Mouse (Mus musculus) hindbrain, embryonic 10.5 days (tissue): ENCODE measurements around the gene Adgrv1. TPM values are rescaled to one million over a fixed set of nuclear protein-coding genes. Genes with fewer than 3 reads are reported as not detected.
A peak's percentile ranks its signal among the peaks of the same experiment; 100 is the strongest.

Experiments
- DNase-seq: peaks from one replicate; pipeline ENCODE4 v3.0.0-alpha.2; 2017; ENCODE audit warnings: low spot score
- H3K27ac ChIP-seq: fragments of 300-500 bp; sonication (generic); 2 replicates; pipeline ENCODE4 v1.5.1; 2016; ENCODE audit warnings: mild to moderate bottlenecking, moderate library complexity
- H3K27me3 ChIP-seq: fragments of 300-500 bp; sonication (generic); 2 replicates; pipeline ENCODE4 v1.6.1; 2016; ENCODE audit warnings: mild to moderate bottlenecking; ENCODE audit not compliant: poor library complexity, insufficient read depth, severe bottlenecking
- H3K36me3 ChIP-seq: fragments of 300-500 bp; sonication (generic); 2 replicates; pipeline ENCODE4 v1.6.1; 2016; ENCODE audit warnings: mild to moderate bottlenecking, moderate library complexity
- H3K4me1 ChIP-seq: fragments of 300-500 bp; sonication (generic); replicated peaks from 2 replicates; pipeline ENCODE4 v1.6.1; 2016; ENCODE audit warnings: mild to moderate bottlenecking
- H3K4me3 ChIP-seq: fragments of 300-500 bp; sonication (generic); 2 replicates; pipeline ENCODE4 v1.5.1; 2016; ENCODE audit warnings: mild to moderate bottlenecking, moderate library complexity
- H3K9me3 ChIP-seq: fragments of 300-500 bp; sonication (generic); 2 replicates; pipeline ENCODE4 v1.6.1; 2016; ENCODE audit warnings: mild to moderate bottlenecking, moderate library complexity
- WGBS: fragments of 180-500 bp; shearing (Covaris S2); methylation state at CpG from one replicate; pipeline ENCODE4 v1.1.7; 2016; 5-methylcytosine and 5-hydroxymethylcytosine counted together
- polyA plus RNA-seq: library from polyadenylated mRNA; unstranded; fragments of >200 nt; fragmentation: Nextera tagmentation; extraction: Ambion mirVana; gene quantifications from 2 replicates; pipeline ENCODE4 v1.2.1, GENCODE M21; 2016

Gene Adgrv1
- polyA plus RNA-seq, 1 experiment from 2014 or later, result 45.3 TPM

DNA sequence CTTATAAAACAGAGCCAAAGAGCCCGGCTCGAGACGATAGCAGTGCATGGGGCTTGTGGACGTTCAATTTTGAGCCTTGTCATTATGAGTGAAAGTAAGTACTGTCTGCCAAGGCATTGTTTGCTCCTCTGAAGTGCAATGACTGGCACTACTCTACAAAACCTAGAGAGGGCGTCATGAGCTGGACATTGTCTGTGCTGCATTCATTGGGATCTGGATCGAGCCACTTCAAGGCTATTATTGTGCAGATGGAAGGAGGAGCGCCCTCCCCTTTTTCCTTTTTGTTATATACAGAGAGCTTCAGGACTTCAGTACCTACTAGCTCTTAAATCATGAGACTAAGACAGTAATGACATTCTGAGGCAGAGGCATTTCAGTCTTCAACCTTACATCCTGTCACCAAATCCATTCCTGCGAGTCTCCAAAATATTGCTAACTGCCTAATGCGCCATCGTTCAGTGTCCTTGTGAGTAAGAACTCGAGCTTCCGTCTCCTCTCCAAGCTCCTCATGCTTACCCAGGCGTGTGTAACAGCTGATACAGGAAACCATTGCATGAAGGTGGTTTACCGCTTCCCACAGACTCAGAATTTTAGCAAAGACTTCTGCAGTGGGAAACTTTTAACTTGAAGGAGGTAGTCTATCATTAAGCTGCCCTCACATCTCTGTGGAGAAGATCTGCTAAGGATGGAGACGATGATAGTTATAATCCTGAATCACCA, 285.5 kb downstream of the Adgrv1 start:
- peaks cover 7% of the 10 kb centered on the region; the same call in 1 of the 2 replicates for H3K9me3 ChIP-seq
- H3K36me3 ChIP-seq, result peaks cover 53% of the 10 kb centered on the region
- H3K4me1 ChIP-seq, result no peaks in the 10 kb centered on the region
- H3K27ac ChIP-seq, result no peak overlapping the region
- DNase-seq, result no peak
- no peaks in the 10 kb centered on the region for H3K27me3 ChIP-seq
- 90% methylated on average over 15 of the region's 15 CpGs for WGBS
- H3K4me3 ChIP-seq, result no peak overlapping the region

DNA sequence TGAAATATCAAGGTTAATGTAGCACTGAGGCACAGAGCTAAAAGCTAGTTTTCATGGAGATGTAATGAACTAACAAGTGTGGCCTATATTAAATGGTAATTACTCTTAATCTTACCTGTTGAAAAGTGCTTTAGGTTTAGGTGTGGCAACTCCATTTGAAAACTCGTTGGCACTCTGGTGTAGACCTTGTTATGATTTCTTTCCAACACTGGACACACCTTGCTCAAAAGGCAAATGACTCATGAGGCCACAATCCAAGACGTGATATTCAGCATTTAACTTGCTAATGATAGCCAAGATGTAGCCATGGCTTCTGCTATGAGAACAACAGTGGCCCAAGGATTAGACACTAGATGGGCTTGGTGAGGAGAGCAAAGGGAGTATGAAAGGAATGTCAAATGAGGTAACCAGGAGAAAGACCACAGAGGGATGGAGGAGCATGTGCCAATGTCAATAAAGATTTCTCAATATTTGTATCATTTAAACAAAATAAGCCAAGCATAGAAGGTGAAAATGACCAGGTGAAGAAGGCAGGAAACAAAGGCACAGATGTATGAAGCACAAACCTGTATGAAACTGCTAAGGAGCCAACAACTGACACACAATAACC, 289.9 kb downstream of the Adgrv1 start:
- Histone ChIP-seq H3K36me3 (peaks cover 41% of the 10 kb centered on the region), H3K27me3 (no peaks in the 10 kb centered on the region), H3K4me3 (no peak overlapping the region)

GRCm38 (mm10) chr13:81335241-81335640, 297.7 kb downstream of the Adgrv1 start:
- Histone ChIP-seq H3K27me3 (no peaks in the 10 kb centered on the region), H3K4me3 (no peak overlapping the region), H3K36me3 (peaks cover 19% of the 10 kb centered on the region), H3K4me1 (no peaks in the 10 kb centered on the region), H3K27ac (no peak overlapping the region), H3K9me3 (no peaks in the 10 kb centered on the region)
- 84% methylated on average over 1 of the region's 1 CpGs for WGBS
- no peak for DNase-seq

More for the DNA sequence above, 289.9 kb downstream of the Adgrv1 start:
- H3K9me3 ChIP-seq, result peaks cover 7% of the 10 kb centered on the region; the same call in 1 of the 2 replicates
- WGBS, result 86% methylated on average over 2 of the region's 2 CpGs
- no peaks in the 10 kb centered on the region for H3K4me1 ChIP-seq
- H3K27ac ChIP-seq, result no peak overlapping the region
- DNase-seq, result no peak

DNA sequence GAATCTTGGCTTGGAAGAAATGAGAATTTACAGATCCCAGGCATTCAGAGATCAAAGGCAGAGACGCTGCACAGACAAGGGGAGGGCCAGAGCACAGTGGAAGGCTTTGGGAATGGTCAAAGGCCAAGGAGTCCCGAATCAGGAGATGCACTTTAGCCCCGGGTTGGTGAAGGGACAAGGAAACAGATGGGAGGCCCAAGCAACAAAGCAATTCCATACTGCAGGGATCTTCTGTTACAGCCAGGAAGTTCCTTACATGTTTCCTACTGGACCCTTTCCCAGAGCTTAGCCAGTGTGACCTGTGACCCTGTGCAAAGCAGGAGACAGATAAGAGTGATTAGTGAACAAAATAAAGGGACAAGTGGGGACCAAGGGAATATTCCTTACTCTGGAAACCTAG, 300.9 kb downstream of the Adgrv1 start:
- 44% methylated on average over 3 of the region's 3 CpGs for WGBS

GRCm38 (mm10) chr13:81329762-81330161, 303.2 kb downstream of the Adgrv1 start:
- Histone ChIP-seq H3K4me1 (no peaks in the 10 kb centered on the region), H3K27me3 (no peaks in the 10 kb centered on the region), H3K36me3 (peaks cover 19% of the 10 kb centered on the region), H3K9me3 (no peaks in the 10 kb centered on the region), H3K4me3 (no peak overlapping the region), H3K27ac (no peak overlapping the region)
- DNase-seq, result no peak
- 89% methylated on average over 5 of the region's 5 CpGs for WGBS

More for the DNA sequence above, 300.9 kb downstream of the Adgrv1 start:
- peaks cover 19% of the 10 kb centered on the region for H3K36me3 ChIP-seq
- no peak overlapping the region for H3K4me3 ChIP-seq
- no peak overlapping the region for H3K27ac ChIP-seq
- H3K4me1 ChIP-seq, result no peaks in the 10 kb centered on the region
- no peaks in the 10 kb centered on the region for H3K27me3 ChIP-seq
- H3K9me3 ChIP-seq, result no peaks in the 10 kb centered on the region
- DNase-seq, result peak; percentile 10

DNA sequence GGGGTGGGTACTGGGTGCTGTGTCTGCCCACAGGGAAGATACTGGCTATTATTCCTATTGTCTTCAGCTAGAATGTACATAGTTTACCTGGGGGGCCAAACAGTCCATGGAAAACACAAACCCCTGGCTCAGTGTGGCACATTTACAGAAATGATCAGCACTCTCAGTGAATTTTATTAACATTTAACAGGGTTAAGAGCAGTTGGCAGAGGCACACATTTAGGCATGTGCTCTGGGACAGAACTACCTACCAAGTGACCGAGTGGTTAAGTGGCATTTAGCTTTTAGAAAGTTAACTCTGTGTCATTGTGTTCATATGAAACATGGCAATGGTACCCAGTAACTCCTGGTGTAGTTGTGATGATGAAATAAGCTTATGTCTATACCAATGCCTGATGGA, 304.8 kb downstream of the Adgrv1 start:
- Histone ChIP-seq H3K27ac (no peak overlapping the region), H3K4me1 (no peaks in the 10 kb centered on the region), H3K9me3 (no peaks in the 10 kb centered on the region), H3K36me3 (peaks cover 19% of the 10 kb centered on the region), H3K27me3 (no peaks in the 10 kb centered on the region), H3K4me3 (no peak overlapping the region)
- no peak for DNase-seq
- WGBS, result 92% methylated on average over 1 of the region's 1 CpGs

GRCm38 (mm10) chr13:81325606-81326215, 307.2 kb downstream of the Adgrv1 start:
- Histone ChIP-seq H3K36me3 (peaks cover 8% of the 10 kb centered on the region; the same call in 1 of the 2 replicates), H3K4me3 (no peak overlapping the region), H3K27me3 (no peaks in the 10 kb centered on the region), H3K27ac (no peak overlapping the region), H3K4me1 (no peaks in the 10 kb centered on the region), H3K9me3 (no peaks in the 10 kb centered on the region)
- DNase-seq, result no peak
- WGBS, result 95% methylated on average over 2 of the region's 2 CpGs

- H3K4me1 ChIP-seq, result no peaks in the 10 kb centered on the region
- no peaks in the 10 kb centered on the region for H3K9me3 ChIP-seq
- H3K36me3 ChIP-seq, result peaks cover 3% of the 10 kb centered on the region; the same call in 1 of the 2 replicates
- no peak overlapping the region for H3K27ac ChIP-seq
- no peaks in the 10 kb centered on the region for H3K27me3 ChIP-seq
- 93% methylated on average over 3 of the region's 3 CpGs for WGBS
- no peak overlapping the region for H3K4me3 ChIP-seq
- DNase-seq, result no peak
Observed at GRCm38 (mm10) chr13:81323546-81324316, 309.2 kb downstream of the Adgrv1 start.

DNA sequence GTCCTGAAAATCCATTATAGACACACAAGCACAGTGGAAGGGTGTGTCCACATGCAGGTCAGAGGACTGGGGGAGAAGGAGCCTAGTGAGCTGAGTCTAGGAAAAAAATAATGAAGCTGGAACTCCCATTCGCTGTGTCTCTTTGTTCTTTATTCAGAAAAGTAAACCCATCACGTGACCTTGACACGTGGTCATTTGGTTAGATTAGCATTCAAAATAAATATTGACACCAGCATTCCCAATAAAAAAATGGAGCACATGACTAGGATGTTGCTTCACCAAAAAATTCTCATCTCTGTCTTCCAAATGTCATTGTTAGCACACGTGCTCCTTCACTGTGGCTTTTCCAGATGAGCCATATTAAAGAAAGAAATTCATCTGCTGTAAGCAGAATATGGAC, 316.4 kb downstream of the Adgrv1 start:
- DNase-seq, result no peak
- Histone ChIP-seq H3K4me3 (no peak overlapping the region), H3K9me3 (no peaks in the 10 kb centered on the region), H3K27me3 (no peaks in the 10 kb centered on the region), H3K4me1 (no peaks in the 10 kb centered on the region), H3K27ac (no peak overlapping the region), H3K36me3 (no peaks in the 10 kb centered on the region; the same call in 1 of the 2 replicates)
- 83% methylated on average over 4 of the region's 4 CpGs for WGBS

GRCm38 (mm10) chr13:81314306-81315120, 318.4 kb downstream of the Adgrv1 start:
- Histone ChIP-seq H3K9me3 (no peaks in the 10 kb centered on the region), H3K4me3 (no peak overlapping the region), H3K27ac (no peak overlapping the region), H3K36me3 (no peaks in the 10 kb centered on the region), H3K4me1 (no peaks in the 10 kb centered on the region), H3K27me3 (no peaks in the 10 kb centered on the region)
- no peak for DNase-seq
- WGBS, result 84% methylated on average over 7 of the region's 7 CpGs

DNA sequence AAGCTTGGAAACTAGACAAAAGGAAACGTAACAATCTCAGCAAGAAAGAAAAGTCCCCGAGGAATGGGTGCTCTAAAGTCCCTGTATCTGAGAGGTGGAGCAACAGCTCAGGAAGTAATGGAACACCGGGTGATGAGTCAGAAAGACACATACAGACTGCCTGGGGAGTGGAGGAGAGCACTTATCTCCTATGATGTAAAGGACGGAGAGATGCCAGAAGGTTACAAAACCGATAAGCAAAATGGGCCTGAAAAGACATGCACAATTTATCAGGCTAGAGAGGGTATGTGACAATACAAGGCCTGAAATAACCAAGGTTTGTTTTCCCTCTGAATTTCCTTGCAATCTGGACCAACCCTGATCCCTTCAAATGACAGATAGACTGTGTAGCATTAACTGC, 320.8 kb downstream of the Adgrv1 start:
- Histone ChIP-seq H3K36me3 (no peaks in the 10 kb centered on the region), H3K27me3 (no peaks in the 10 kb centered on the region), H3K4me1 (no peaks in the 10 kb centered on the region), H3K4me3 (no peak overlapping the region), H3K9me3 (no peaks in the 10 kb centered on the region), H3K27ac (no peak overlapping the region)
- DNase-seq, result no peak
- 81% methylated on average over 5 of the region's 5 CpGs for WGBS

GRCm38 (mm10) chr13:81300851-81301250, 332.1 kb downstream of the Adgrv1 start:
- Histone ChIP-seq H3K4me1 (no peaks in the 10 kb centered on the region), H3K36me3 (0 out of 2 replicates have a peak, but pooled peaks cover 11% of the 10 kb centered on the region), H3K27me3 (no peaks in the 10 kb centered on the region), H3K4me3 (no peak overlapping the region), H3K9me3 (no peaks in the 10 kb centered on the region), H3K27ac (no peak overlapping the region)
- WGBS, result 93% methylated on average over 1 of the region's 1 CpGs
- DNase-seq, result no peak
